Mouse (Mus musculus) myocyte (in vitro differentiated cells): ENCODE results near the gene Klhdc10.

Experiments
- MYOD1 ChIP-seq, 3 experiments: IDR thresholded peaks; one replicate each; pipeline ENCODE4 v1.6.1; 2011; ENCODE audit warnings: control low read depth in 2 of 3, low read depth in 2 of 3, mild to moderate bottlenecking in 2 of 3, moderate library complexity in 1 of 3; ENCODE audit not compliant: insufficient read length in 2 of 3, control insufficient read depth in 1 of 3
- MYOG ChIP-seq, 3 experiments: IDR thresholded peaks; one replicate each; pipeline ENCODE4 v1.6.1; 2011; ENCODE audit warnings: control low read depth in 2 of 3, low read depth in 2 of 3, mild to moderate bottlenecking in 2 of 3; ENCODE audit not compliant: insufficient read length in 2 of 3, control insufficient read depth in 1 of 3, insufficient read depth in 1 of 3
- POLR2A ChIP-seq: IDR thresholded peaks from one replicate; pipeline ENCODE4 v1.6.1; 2011; ENCODE audit warnings: low read depth, mild to moderate bottlenecking, control low read depth, moderate library complexity; ENCODE audit not compliant: insufficient read length
- POLR2AphosphoS2 ChIP-seq: IDR thresholded peaks from one replicate; pipeline ENCODE4 v1.6.1; 2011; ENCODE audit warnings: low read depth, control low read depth; ENCODE audit not compliant: insufficient read length
- TCF12 ChIP-seq: IDR thresholded peaks from one replicate; pipeline ENCODE4 v1.6.1; 2011; ENCODE audit warnings: mild to moderate bottlenecking, control low read depth; ENCODE audit not compliant: poor library complexity, insufficient read depth, severe bottlenecking

DNA sequence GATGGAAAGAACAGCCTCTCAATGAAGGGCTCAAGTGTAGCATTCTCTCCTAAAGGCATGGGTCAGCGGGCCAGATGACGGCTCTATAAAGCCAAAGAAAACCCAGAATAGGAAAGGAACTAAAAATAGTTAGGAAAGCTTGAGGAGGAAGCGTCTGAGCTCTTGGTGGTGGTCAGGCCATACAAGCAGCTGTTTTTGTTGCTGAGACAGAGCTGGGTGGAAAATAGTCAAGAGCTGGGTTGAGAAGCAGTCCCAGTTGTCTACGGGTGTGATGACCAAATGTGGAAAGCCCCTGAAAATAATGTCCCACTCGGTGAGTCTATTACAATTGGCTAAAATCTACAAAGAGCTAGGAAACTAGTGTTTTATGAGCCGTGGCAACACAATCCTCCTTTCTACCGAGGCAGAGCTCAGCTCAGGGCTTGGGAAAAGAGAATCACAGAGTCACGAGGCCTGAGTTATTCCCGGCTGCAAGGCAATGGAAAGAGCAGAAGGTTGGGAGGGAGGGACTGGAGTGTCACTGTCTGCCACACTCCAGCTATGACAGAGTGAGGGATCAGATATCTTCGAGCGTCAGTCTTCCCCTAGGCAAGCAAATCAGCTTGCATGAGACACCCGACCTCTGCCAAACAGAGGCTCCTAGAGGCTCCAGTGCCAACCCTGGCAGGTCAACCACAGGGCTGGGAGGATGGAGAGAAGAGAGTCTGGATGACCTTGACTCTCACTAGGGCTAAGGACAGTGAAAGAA lies 41.7 kb upstream of the Klhdc10 start:
- no peak for TF ChIP-seq POLR2A
- peak in 2 of 3 experiments; percentile 40 to 82 for TF ChIP-seq MYOG (IDR thresholded peaks at IDR 0.05; ENCODE audit: control insufficient read depth in 1 of 3, insufficient read depth in 1 of 3, insufficient read length in 2 of 3, low read depth in 2 of 3)
- TF ChIP-seq TCF12 = no peak
- TF ChIP-seq POLR2AphosphoS2 = no peak
- TF ChIP-seq MYOD1 (IDR thresholded peaks at IDR 0.05; ENCODE audit: control insufficient read depth in 1 of 3, insufficient read length in 2 of 3, low read depth in 2 of 3) = peak in 2 of 3 experiments; percentile 39 to 48
